Mouse (Mus musculus): Measurements from ENCODE around the gene Lpin2. TPM values are rescaled to one million over a fixed set of nuclear protein-coding genes. Genes with fewer than 3 reads are reported as not detected.

Gene Lpin2
- total and polyA plus RNA-seq, 2 experiments: 22.4 to 314 TPM

DNA sequence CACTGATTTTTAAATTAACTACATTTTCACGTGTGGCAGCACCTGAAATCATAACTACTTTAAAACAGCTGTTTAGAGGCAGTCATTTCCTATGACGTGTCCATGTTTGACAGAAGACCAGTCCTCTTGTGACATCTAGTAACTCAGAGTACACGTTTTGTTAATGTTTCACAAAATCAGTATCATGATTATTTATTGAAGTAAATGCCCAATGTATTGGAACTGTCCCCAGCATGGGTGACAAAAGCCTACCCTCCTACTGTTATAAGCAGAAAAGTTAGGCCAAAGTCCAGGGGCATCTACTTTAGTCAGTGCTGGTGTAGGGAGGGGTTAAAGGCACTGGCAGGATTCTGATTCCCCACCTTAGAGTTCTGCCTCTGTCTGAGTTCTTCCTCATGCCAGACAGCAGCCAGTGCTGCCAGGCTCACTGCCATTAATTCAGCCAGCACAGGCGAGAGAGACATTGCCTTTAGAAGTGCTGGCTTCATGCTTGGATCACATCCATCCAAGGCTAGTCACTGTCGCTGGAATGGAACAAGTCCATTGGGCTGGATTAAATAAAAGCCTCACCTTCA, 34.8 kb downstream of the Lpin2 start:
- no peaks in the 10 kb centered on the region for H3K27me3 ChIP-seq (ENCODE audit: control insufficient read depth, insufficient read depth, low read length)
- peaks cover 52% of the 10 kb centered on the region for H3K4me1 ChIP-seq (ENCODE audit: control insufficient read depth, insufficient read depth, low read length)
- H3K27ac ChIP-seq (replicated peaks; ENCODE audit: insufficient read depth, low read depth, low read length): peak overlapping the region; percentile 25
- peaks cover 31% of the 10 kb centered on the region for H3K79me2 ChIP-seq (ENCODE audit: control insufficient read depth, insufficient read depth, low read length)
- no peak overlapping the region for H3K4me3 ChIP-seq (ENCODE audit: insufficient read depth, low read depth, low read length)
- peaks cover 68% of the 10 kb centered on the region for H3K36me3 ChIP-seq (ENCODE audit: control insufficient read depth, insufficient read depth, low read length)
- no peak for TF ChIP-seq CTCF (IDR thresholded peaks at IDR 0.05; ENCODE audit: low read depth, low read length)
- TF ChIP-seq POLR2A (IDR thresholded peaks at IDR 0.05; ENCODE audit: extremely low read depth, insufficient read depth, low read length): no peak
- DNase-seq (ENCODE audit: extremely low read depth, low read depth, low spot score): peak; percentile 96
- WGBS: 25% methylated on average over 5 of the region's 5 CpGs
- H3K9ac ChIP-seq (ENCODE audit: low read depth, low read length): no peak overlapping the region

DNA sequence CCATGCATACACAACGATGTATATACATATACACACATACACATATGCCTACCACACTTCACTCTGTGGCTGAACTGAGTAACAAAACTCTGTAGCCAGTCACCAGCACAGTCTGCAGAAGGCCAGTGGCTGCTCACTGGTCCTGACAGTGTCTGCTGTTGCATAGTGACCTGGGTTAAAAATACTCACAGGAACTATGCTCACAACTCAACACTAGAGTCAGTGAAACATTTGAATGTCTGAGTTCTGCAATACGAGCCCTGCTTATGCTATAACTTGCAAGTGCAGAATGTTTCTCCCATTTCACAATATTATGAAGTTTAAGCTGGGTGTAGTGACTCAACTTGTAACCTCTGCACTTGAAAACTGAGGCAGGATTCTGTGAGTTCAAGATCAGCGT, 39.0 kb downstream of the Lpin2 start:
- DNase-seq (ENCODE audit: extremely low read depth, low read depth, low spot score): no peak
- no peaks in the 10 kb centered on the region for H3K27me3 ChIP-seq (ENCODE audit: control insufficient read depth, insufficient read depth, low read length)
- H3K9ac ChIP-seq (ENCODE audit: low read depth, low read length): 0 out of 2 replicates have a peak overlapping the region, but pooled peaks have one; percentile 14
- 61% methylated on average over 3 of the region's 3 CpGs for WGBS
- peaks cover 43% of the 10 kb centered on the region for H3K4me1 ChIP-seq (ENCODE audit: control insufficient read depth, insufficient read depth, low read length)
- H3K27ac ChIP-seq (replicated peaks; ENCODE audit: insufficient read depth, low read depth, low read length): no peak overlapping the region
- peaks cover 22% of the 10 kb centered on the region for H3K79me2 ChIP-seq (ENCODE audit: control insufficient read depth, insufficient read depth, low read length)
- H3K36me3 ChIP-seq (ENCODE audit: control insufficient read depth, insufficient read depth, low read length): peaks cover 84% of the 10 kb centered on the region
- no peak overlapping the region for H3K4me3 ChIP-seq (ENCODE audit: insufficient read depth, low read depth, low read length)
- TF ChIP-seq CTCF (IDR thresholded peaks at IDR 0.05; ENCODE audit: low read depth, low read length) (no peak), POLR2A (IDR thresholded peaks at IDR 0.05; ENCODE audit: extremely low read depth, insufficient read depth, low read length) (no peak)

DNA sequence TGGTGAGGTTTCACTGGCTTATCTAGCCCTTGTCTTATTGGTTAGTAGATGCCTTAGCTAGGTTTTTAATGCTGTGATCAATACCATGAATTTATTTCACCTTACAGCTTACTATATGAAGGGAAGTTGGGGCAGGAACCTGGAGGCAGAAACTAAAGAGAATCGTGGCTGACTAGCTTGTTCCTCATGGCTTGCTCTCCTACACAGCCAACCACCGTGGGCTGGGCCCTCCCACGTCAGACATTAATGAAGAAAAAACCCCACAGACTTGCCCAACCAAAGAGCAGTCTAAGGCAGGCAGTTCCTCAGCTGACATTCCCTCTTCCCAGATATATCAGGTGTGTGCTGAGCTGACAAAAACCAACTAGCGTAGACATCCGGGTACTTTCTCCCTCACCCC, 41.3 kb downstream of the Lpin2 start:
- H3K79me2 ChIP-seq (ENCODE audit: control insufficient read depth, insufficient read depth, low read length): peaks cover 15% of the 10 kb centered on the region
- TF ChIP-seq POLR2A (IDR thresholded peaks at IDR 0.05; ENCODE audit: extremely low read depth, insufficient read depth, low read length) (no peak), CTCF (IDR thresholded peaks at IDR 0.05; ENCODE audit: low read depth, low read length) (no peak)
- no peak for DNase-seq (ENCODE audit: extremely low read depth, low read depth, low spot score)
- H3K36me3 ChIP-seq (ENCODE audit: control insufficient read depth, insufficient read depth, low read length): peaks cover 78% of the 10 kb centered on the region
- no peaks in the 10 kb centered on the region for H3K27me3 ChIP-seq (ENCODE audit: control insufficient read depth, insufficient read depth, low read length)
- WGBS: 62% methylated on average over 5 of the region's 5 CpGs
- no peak overlapping the region for H3K9ac ChIP-seq (ENCODE audit: low read depth, low read length)
- H3K27ac ChIP-seq (replicated peaks; ENCODE audit: insufficient read depth, low read depth, low read length): no peak overlapping the region
- H3K4me3 ChIP-seq (ENCODE audit: insufficient read depth, low read depth, low read length): no peak overlapping the region
- H3K4me1 ChIP-seq (ENCODE audit: control insufficient read depth, insufficient read depth, low read length): peaks cover 33% of the 10 kb centered on the region

DNA sequence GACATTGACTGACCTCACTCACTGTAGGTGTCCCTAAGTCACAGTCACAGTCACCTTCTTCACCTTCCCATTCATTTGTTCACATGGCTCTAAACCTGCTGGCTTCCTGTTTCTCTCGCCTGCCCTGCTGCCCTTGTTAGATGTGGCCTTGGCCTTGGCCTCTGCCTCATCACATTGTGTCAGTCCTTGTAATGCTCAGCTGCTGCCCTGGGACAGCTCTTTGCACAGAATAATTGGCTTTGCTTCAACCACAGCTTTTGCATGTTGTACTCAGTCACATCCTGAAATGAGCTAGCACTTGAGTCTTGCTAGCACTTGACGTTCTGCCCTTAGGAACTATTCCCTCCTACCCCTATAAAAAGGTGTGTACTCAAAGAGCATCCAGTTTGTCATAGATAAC, 42.2 kb downstream of the Lpin2 start:
- Histone ChIP-seq H3K36me3 (ENCODE audit: control insufficient read depth, insufficient read depth, low read length) (peaks cover 78% of the 10 kb centered on the region), H3K4me3 (ENCODE audit: insufficient read depth, low read depth, low read length) (no peak overlapping the region), H3K27me3 (ENCODE audit: control insufficient read depth, insufficient read depth, low read length) (no peaks in the 10 kb centered on the region), H3K9ac (ENCODE audit: low read depth, low read length) (no peak overlapping the region), H3K27ac (replicated peaks; ENCODE audit: insufficient read depth, low read depth, low read length) (no peak overlapping the region), H3K4me1 (ENCODE audit: control insufficient read depth, insufficient read depth, low read length) (peaks cover 31% of the 10 kb centered on the region), H3K79me2 (ENCODE audit: control insufficient read depth, insufficient read depth, low read length) (peaks cover 8% of the 10 kb centered on the region)
- DNase-seq (ENCODE audit: extremely low read depth, low read depth, low spot score): peak; percentile 78
- TF ChIP-seq CTCF (IDR thresholded peaks at IDR 0.05; ENCODE audit: low read depth, low read length) (no peak), POLR2A (IDR thresholded peaks at IDR 0.05; ENCODE audit: extremely low read depth, insufficient read depth, low read length) (no peak)
- 21% methylated on average over 2 of the region's 2 CpGs for WGBS

DNA sequence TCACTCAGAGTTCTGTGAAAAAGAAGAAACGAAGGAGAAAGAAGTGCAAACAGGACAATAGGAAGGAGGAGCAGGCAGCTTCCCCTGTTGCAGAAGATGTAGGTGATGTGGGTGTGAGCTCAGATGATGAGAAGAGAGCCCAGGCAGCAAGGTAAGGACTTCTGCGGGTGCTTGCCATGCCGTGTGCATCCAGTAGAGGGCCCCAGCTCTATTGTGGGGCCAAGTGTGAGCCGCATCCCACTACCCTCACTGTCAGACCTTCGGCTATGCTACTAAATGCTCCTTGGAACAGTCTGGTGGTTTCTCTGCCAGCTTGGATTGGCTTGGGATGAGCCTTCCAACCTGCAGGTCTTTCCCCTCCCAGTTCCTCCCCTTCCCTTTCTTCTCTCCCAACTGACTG, 42.7 kb downstream of the Lpin2 start:
- no peaks in the 10 kb centered on the region for H3K27me3 ChIP-seq (ENCODE audit: control insufficient read depth, insufficient read depth, low read length)
- H3K9ac ChIP-seq (ENCODE audit: low read depth, low read length): 0 out of 2 replicates have a peak overlapping the region, but pooled peaks have one; percentile 13
- no peak overlapping the region for H3K4me3 ChIP-seq (ENCODE audit: insufficient read depth, low read depth, low read length)
- TF ChIP-seq CTCF (IDR thresholded peaks at IDR 0.05; ENCODE audit: low read depth, low read length) (peak; percentile 70), POLR2A (IDR thresholded peaks at IDR 0.05; ENCODE audit: extremely low read depth, insufficient read depth, low read length) (no peak)
- H3K79me2 ChIP-seq (ENCODE audit: control insufficient read depth, insufficient read depth, low read length): peaks cover 8% of the 10 kb centered on the region
- peaks cover 80% of the 10 kb centered on the region for H3K36me3 ChIP-seq (ENCODE audit: control insufficient read depth, insufficient read depth, low read length)
- H3K27ac ChIP-seq (replicated peaks; ENCODE audit: insufficient read depth, low read depth, low read length): no peak overlapping the region
- peak; percentile 57 for DNase-seq (ENCODE audit: extremely low read depth, low read depth, low spot score)
- 33% methylated on average over 5 of the region's 5 CpGs for WGBS
- peaks cover 28% of the 10 kb centered on the region for H3K4me1 ChIP-seq (ENCODE audit: control insufficient read depth, insufficient read depth, low read length)

DNA sequence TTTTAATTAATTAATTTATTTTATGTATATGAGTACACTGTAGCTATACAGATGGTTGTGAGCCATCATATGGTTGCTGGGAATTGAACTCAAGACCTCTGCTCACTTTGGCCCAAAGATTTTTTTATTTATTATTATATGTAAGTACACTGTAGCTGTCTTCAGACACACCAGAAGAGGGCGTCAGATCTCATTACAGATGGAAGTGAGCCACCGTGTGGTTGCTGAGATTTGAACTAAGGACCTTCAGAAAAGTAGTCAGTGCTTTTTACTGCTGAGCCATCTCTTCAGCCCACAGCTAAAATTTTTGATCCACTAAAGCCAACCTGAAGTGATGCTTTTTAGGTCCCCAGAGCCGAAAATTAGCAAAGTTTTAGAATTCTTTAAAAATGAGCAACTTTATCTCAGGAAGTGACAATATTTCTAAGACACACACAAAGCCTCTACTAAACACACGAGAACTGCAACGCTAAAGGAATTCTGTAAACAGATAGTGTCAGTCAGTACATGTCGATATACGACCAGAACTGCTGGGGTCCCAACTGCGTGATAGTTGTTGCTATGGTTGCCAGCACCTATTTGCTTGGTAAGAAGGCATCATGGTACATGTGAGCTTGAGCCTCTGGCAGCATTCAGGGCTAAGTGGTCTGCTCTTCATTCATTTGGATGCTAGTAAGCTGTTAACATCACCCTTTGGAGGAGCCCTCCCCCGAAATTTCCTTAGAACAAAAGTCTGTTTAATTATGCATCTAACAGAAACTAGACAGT, 45.0 kb downstream of the Lpin2 start:
- no peak for TF ChIP-seq POLR2A (IDR thresholded peaks at IDR 0.05; ENCODE audit: extremely low read depth, insufficient read depth, low read length)
- DNase-seq (ENCODE audit: extremely low read depth, low read depth, low spot score): no peak
- H3K9ac ChIP-seq (ENCODE audit: low read depth, low read length): no peak overlapping the region
- peaks cover 17% of the 10 kb centered on the region for H3K4me1 ChIP-seq (ENCODE audit: control insufficient read depth, insufficient read depth, low read length)
- peaks cover 4% of the 10 kb centered on the region for H3K79me2 ChIP-seq (ENCODE audit: control insufficient read depth, insufficient read depth, low read length)
- H3K27ac ChIP-seq (replicated peaks; ENCODE audit: insufficient read depth, low read depth, low read length): no peak overlapping the region
- H3K4me3 ChIP-seq (ENCODE audit: insufficient read depth, low read depth, low read length): no peak overlapping the region
- peaks cover 81% of the 10 kb centered on the region for H3K36me3 ChIP-seq (ENCODE audit: control insufficient read depth, insufficient read depth, low read length)
- 86% methylated on average over 9 of the region's 9 CpGs for WGBS
- H3K27me3 ChIP-seq (ENCODE audit: control insufficient read depth, insufficient read depth, low read length): no peaks in the 10 kb centered on the region

Measured in liver, adult 2 months (tissue).